Mouse (Mus musculus): ENCODE results near the gene Dlx3.

Gene Dlx3

GRCm38 (mm10) chr11:95119990-95120632, at the start of gene Dlx3:
Gene Dlx3, plus strand, starts transcription at chr11:95120119.
- DNase-seq (ENCODE audit: low spot score): no peak

- DNase-seq (ENCODE audit: low spot score): no peak
Measured at GRCm38 (mm10) chr11:95070140-95071107, 49.5 kb upstream of the Dlx3 start.

GRCm38 (mm10) chr11:95071266-95071665, 48.7 kb upstream of the Dlx3 start:
- no peak for DNase-seq (ENCODE audit: low spot score)

GRCm38 (mm10) chr11:95072136-95072535, 47.8 kb upstream of the Dlx3 start:
- peak; percentile 37 for DNase-seq (ENCODE audit: low spot score)

GRCm38 (mm10) chr11:95072804-95073203, 47.1 kb upstream of the Dlx3 start:
- DNase-seq (ENCODE audit: low spot score): peak; percentile 21

- DNase-seq (ENCODE audit: low spot score): no peak
Measured at GRCm38 (mm10) chr11:95073835-95074234, 46.1 kb upstream of the Dlx3 start.

GRCm38 (mm10) chr11:95074694-95075093, 45.2 kb upstream of the Dlx3 start:
- DNase-seq (ENCODE audit: low spot score): no peak

GRCm38 (mm10) chr11:95075197-95076040, 44.5 kb upstream of the Dlx3 start:
- DNase-seq (ENCODE audit: low spot score): no peak

GRCm38 (mm10) chr11:95076041-95076535, 43.8 kb upstream of the Dlx3 start:
- peak; percentile 76 for DNase-seq (ENCODE audit: low spot score)

GRCm38 (mm10) chr11:95076536-95077111, 43.3 kb upstream of the Dlx3 start, which contains the start of gene Itga3:
Gene Itga3, minus strand, starts transcription at chr11:95076801.
- peak; percentile 79 for DNase-seq (ENCODE audit: low spot score)

- DNase-seq (ENCODE audit: low spot score): no peak
Measured at GRCm38 (mm10) chr11:95077956-95078355, 42.0 kb upstream of the Dlx3 start.

GRCm38 (mm10) chr11:95079256-95079875, 40.6 kb upstream of the Dlx3 start:
- no peak for DNase-seq (ENCODE audit: low spot score)

GRCm38 (mm10) chr11:95080783-95081182, 39.1 kb upstream of the Dlx3 start:
- DNase-seq (ENCODE audit: low spot score): no peak

GRCm38 (mm10) chr11:95082896-95083295, 37.0 kb upstream of the Dlx3 start:
- no peak for DNase-seq (ENCODE audit: low spot score)

- no peak for DNase-seq (ENCODE audit: low spot score)
Measured at GRCm38 (mm10) chr11:95084175-95084574, 35.7 kb upstream of the Dlx3 start.

GRCm38 (mm10) chr11:95084811-95085382, 35.0 kb upstream of the Dlx3 start:
- DNase-seq (ENCODE audit: low spot score): no peak

- DNase-seq (ENCODE audit: low spot score): no peak
Measured at GRCm38 (mm10) chr11:95085710-95086109, 34.2 kb upstream of the Dlx3 start.

GRCm38 (mm10) chr11:95086229-95086628, 33.7 kb upstream of the Dlx3 start:
- DNase-seq (ENCODE audit: low spot score): peak; percentile 57

GRCm38 (mm10) chr11:95087301-95088228, 32.4 kb upstream of the Dlx3 start:
- DNase-seq (ENCODE audit: low spot score): no peak

GRCm38 (mm10) chr11:95088286-95088685, 31.6 kb upstream of the Dlx3 start:
- DNase-seq (ENCODE audit: low spot score): no peak
